Mouse (Mus musculus) stomach, adult 2 months (tissue): Measurements from ENCODE around the gene Cacng6. TPM values are rescaled to one million over a fixed set of nuclear protein-coding genes. Genes with fewer than 3 reads are reported as not detected.

Experiments used
- polyA plus RNA-seq: library from polyadenylated mRNA; depleted of rRNA; stranded (reverse); fragments of >200 nt; gene quantifications from 2 replicates; pipeline ENCODE4 v1.2.3, GENCODE M21; 2012; rRNA removed

The Cacng6 gene
- polyA plus RNA-seq = 0.18 and 0.81 TPM in 2 replicates

DNA sequence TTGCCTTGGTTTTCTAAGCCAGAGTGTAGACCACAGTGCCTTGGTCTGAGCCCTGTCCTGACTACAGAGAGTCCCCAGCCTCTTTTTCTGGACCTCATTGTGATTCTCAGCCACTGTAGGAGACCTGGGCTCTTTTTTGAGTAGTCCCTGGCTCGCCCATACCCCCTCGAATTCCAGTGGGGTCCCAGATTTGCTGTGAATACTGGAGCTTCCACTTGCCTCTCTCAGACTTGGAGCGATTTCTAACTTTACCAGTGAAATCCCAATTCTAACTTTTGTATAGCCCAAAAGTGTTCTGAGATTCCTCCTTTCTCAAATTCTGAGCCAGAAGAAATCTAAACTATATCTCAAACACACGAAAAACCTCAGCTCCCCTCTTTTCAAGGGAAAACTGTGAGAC, at the start of gene Cacng6:
TSS of gene Cacng6 (plus strand) at position 301 of the 400 bp plus-strand sequence.

DNA sequence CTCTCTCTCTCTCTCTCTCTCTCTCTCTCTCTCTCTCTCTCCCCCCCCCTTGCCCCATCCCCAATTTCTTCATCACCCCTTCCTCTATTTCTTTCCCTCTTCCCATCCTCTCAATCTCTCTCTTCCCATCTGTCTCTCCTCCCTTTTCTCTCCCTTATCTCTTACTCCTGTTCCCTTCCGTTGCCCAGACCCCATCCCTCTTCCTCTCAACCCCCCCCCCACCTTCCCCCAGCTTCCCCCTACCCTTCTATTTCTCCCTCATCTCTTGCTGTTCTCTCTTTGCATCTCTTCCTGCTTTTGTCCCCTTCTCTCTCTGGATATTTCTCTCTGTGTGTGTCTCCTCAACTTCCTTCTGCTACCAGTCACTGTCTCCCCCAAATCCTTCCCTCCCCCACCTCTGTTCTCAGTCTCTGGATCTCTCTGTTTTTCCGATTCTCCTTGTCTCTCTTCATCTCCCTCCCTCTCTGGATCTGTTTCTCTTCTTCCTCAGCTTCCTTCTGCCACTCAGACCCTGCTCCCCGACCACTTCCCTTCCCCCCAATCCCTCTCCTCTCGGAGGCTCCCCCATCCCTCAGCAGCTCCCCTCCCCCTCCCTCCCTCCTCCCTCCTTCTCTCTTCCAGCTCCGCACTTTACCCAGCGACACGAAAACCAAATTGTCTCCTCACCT, 33.4 kb upstream of the Cacng6 start, which contains the start of gene Cacng8:
TSS of gene Cacng8 (plus strand) at position 271 of the 668 bp plus-strand sequence.

Other genes starting within 250 kb of the Cacng6 start
- gene Nlrp12, start 174.5 kb upstream of the Cacng6 start, polyA plus RNA-seq = 0.02 TPM in 2 replicates
- 171 and 218 TPM in 2 replicates for gene Myadm, start 135.1 kb upstream of the Cacng6 start, polyA plus RNA-seq
- gene Prkcg, start 135.0 kb upstream of the Cacng6 start, polyA plus RNA-seq = 1.0 and 1.2 TPM in 2 replicates
- 7.7 and 10.2 TPM in 2 replicates for gene Cacng7, start 91.2 kb upstream of the Cacng6 start, polyA plus RNA-seq
- 0.11 and 0.17 TPM in 2 replicates for gene Cacng8, start 33.5 kb upstream of the Cacng6 start, polyA plus RNA-seq
- 0.16 TPM in 1 of 2 replicates, not detected in the other for gene Tarm1, start 78.4 kb downstream of the Cacng6 start, polyA plus RNA-seq
- gene Oscar, start 192.0 kb downstream of the Cacng6 start, polyA plus RNA-seq = 0.09 and 0.32 TPM in 2 replicates
- 219 and 251 TPM in 2 replicates for gene Ndufa3, start 193.2 kb downstream of the Cacng6 start, polyA plus RNA-seq
- 2.4 and 2.6 TPM in 2 replicates for gene Tfpt, start 205.7 kb downstream of the Cacng6 start, polyA plus RNA-seq
- 9.5 and 9.9 TPM in 2 replicates for gene Prpf31, start 205.8 kb downstream of the Cacng6 start, polyA plus RNA-seq
- 47.8 and 48.8 TPM in 2 replicates for gene Cnot3, start 221.1 kb downstream of the Cacng6 start, polyA plus RNA-seq
- 0.84 and 1.1 TPM in 2 replicates for gene Leng1, start 241.6 kb downstream of the Cacng6 start, polyA plus RNA-seq